ENCODE assay signal across 26 mouse cellular contexts in the genomic region with DNA sequence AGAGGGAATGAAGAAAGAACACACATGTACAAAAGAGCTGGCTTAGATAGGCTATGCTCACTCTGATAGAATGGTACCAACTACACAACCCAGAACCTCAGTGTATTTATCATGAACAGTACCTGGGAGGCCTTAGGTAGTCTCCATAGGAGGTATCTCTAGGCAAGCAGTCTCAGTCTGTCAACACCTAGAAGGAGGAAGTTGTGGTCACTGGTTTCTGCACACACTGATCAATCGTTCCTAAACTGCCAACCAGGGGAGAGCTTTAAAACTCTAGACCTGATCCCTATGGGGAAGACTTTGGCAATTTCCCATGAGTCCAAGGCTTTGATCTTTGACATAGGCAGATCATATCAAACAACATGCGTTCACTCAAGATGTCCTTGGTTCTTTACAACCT. TPM values are rescaled to one million over a fixed set of nuclear protein-coding genes. Genes with fewer than 3 reads are reported as not detected.
A peak's percentile ranks its signal among the peaks of the same experiment; 100 is the strongest.
DNase-seq lines count a peak whose midpoint lies in the region; ATAC-seq and TF ChIP-seq lines count a peak whose summit lies in the region.
"Had no signal": no experiment of that assay in that cellular context is flagged by ENCODE, and none has a peak within 500 bp of the region (broad histone marks: within the 10 kb centered on the region; RNA-seq: fewer than 3 reads in every experiment).

No protein-coding gene starts in this region.

- TF ChIP-seq CTCF in heart, adult 2 months (IDR thresholded peaks at IDR 0.05): no peak
- no peak for TF ChIP-seq CTCF in CH12.LX (conservative IDR thresholded peaks at IDR 0.05 in 1 of 2, IDR thresholded peaks at IDR 0.05 in 1 of 2; ENCODE audit: low read depth in 2 of 2, low read length in 2 of 2)

- TF ChIP-seq RAD21 in CH12.LX (IDR thresholded peaks at IDR 0.05; ENCODE audit: low read depth, low read length): no peak

- no peak overlapping the region for H3K27ac ChIP-seq in heart, adult 2 months
- no peak overlapping the region for H3K27ac ChIP-seq in CH12.LX (ENCODE audit: insufficient read depth, low read depth)
- H3K27ac ChIP-seq in limb, embryonic 13.5 days: peak overlapping the region; percentile 63; the same call in 1 of the 2 replicates
- H3K27ac ChIP-seq: embryonic facial prominence, embryonic 13.5 days; forebrain, embryonic 13.5 days; gastrocnemius, adult 2 months; heart, embryonic 15.5 days; hindbrain, embryonic 10.5 days; hindbrain, embryonic 14.5 days had no signal

- H3K79me2 ChIP-seq in heart, adult 2 months (replicated peaks; ENCODE audit: control insufficient read depth, insufficient read depth, low read length): no peaks in the 10 kb centered on the region; the same call in 1 of the 2 replicates
- no peaks in the 10 kb centered on the region for H3K79me2 ChIP-seq in CH12.LX (replicated peaks; ENCODE audit: control insufficient read depth, extremely low read depth, insufficient read depth, poor library complexity, severe bottlenecking)

- H3K36me3 ChIP-seq in heart, adult 2 months (ENCODE audit: control insufficient read depth, insufficient read depth, low read length): peaks cover 12% of the 10 kb centered on the region
- H3K36me3 ChIP-seq in CH12.LX (replicated peaks in 1 of 2; ENCODE audit: control insufficient read depth in 1 of 2, insufficient read depth in 1 of 2, low read length in 1 of 2): no peaks in the 10 kb centered on the region
- no peaks in the 10 kb centered on the region for H3K36me3 ChIP-seq in limb, embryonic 13.5 days
- H3K36me3 ChIP-seq: embryonic facial prominence, embryonic 13.5 days; heart, embryonic 15.5 days; hindbrain, embryonic 10.5 days had no signal

- in situ Hi-C loops in CH12.LX (cut with MboI; ENCODE audit: low pct_ligation_motif_present, low pct_unique_long_range_greater_than_20kb, low sequenced_read_pairs): loop anchor here (25.0 kb wide), 1 partner anchor 213 kb away; no protein-coding TSS in a partner anchor

- ATAC-seq in limb, embryonic 13.5 days (ENCODE audit: low FRiP score, low read depth): peak; percentile 13; the same call in 1 of the 2 replicates
- peak; percentile 13; the same call in 1 of the 2 replicates for ATAC-seq in monocyte, adult 5-6 weeks (replicated peaks; ENCODE audit: insufficient number of reproducible peaks, low FRiP score, low TSS enrichment, poor library complexity, severe bottlenecking)
- ATAC-seq: CD4-positive, CD25-positive, alpha-beta regulatory T cell, adult 4 months; forebrain, embryonic 13.5 days; forebrain, postnatal 0 days had no signal

- intact Hi-C loops in heart, adult 2 months (cut with DNase I): no loop called here

- H3K9me3 ChIP-seq in CH12.LX (replicated peaks; ENCODE audit: low read length): no peaks in the 10 kb centered on the region
- no peaks in the 10 kb centered on the region for H3K9me3 ChIP-seq in limb, embryonic 13.5 days
- H3K9me3 ChIP-seq: embryonic facial prominence, embryonic 13.5 days; forebrain, embryonic 13.5 days; heart, embryonic 15.5 days; hindbrain, embryonic 10.5 days had no signal

- TF ChIP-seq POLR2A in heart, adult 2 months (IDR thresholded peaks at IDR 0.05; ENCODE audit: insufficient read depth, low read depth, low read length): no peak
- TF ChIP-seq POLR2A in CH12.LX (IDR thresholded peaks at IDR 0.05; ENCODE audit: low read depth, low read length): no peak

- H3K4me3 ChIP-seq in heart, adult 2 months: no peak overlapping the region
- no peak overlapping the region for H3K4me3 ChIP-seq in CH12.LX (replicated peaks in 1 of 3; ENCODE audit: low read depth in 2 of 3, low read length in 2 of 3, poor library complexity in 1 of 3)
- no peak overlapping the region for H3K4me3 ChIP-seq in limb, embryonic 13.5 days
- H3K4me3 ChIP-seq: embryonic facial prominence, embryonic 13.5 days; forebrain, embryonic 13.5 days; gastrocnemius, adult 2 months; heart, embryonic 15.5 days; hindbrain, embryonic 10.5 days had no signal

- H3K4me1 ChIP-seq in heart, adult 2 months (ENCODE audit: control insufficient read depth, insufficient read depth, low read length): peaks cover 9% of the 10 kb centered on the region
- peaks cover 0 to 9% of the 10 kb centered on the region in 2 experiments; a peak in 2 of 4 replicates for H3K4me1 ChIP-seq in CH12.LX (ENCODE audit: control insufficient read depth in 1 of 2, insufficient read depth in 2 of 2)
- peaks cover 40% of the 10 kb centered on the region for H3K4me1 ChIP-seq in limb, embryonic 13.5 days
- H3K4me1 ChIP-seq: embryonic facial prominence, embryonic 13.5 days; forebrain, embryonic 13.5 days; heart, embryonic 15.5 days; hindbrain, embryonic 10.5 days had no signal

- no peaks in the 10 kb centered on the region for H3K27me3 ChIP-seq in heart, adult 2 months (ENCODE audit: control insufficient read depth, insufficient read depth, low read length)
- H3K27me3 ChIP-seq in CH12.LX (replicated peaks): no peaks in the 10 kb centered on the region
- no peaks in the 10 kb centered on the region for H3K27me3 ChIP-seq in limb, embryonic 13.5 days
- H3K27me3 ChIP-seq: embryonic facial prominence, embryonic 13.5 days; forebrain, embryonic 13.5 days; heart, embryonic 15.5 days had no signal

- dilution Hi-C loops in CH12.LX (cut with MboI; ENCODE audit: extremely low pct_ligation_motif_present, extremely low pct_unique_long_range_greater_than_20kb, low sequenced_read_pairs): no loop called here

- TF ChIP-seq EP300 in heart, adult 2 months (IDR thresholded peaks at IDR 0.05; ENCODE audit: insufficient read depth, low read depth, low read length): no peak
- TF ChIP-seq EP300 in CH12.LX (IDR thresholded peaks at IDR 0.05; ENCODE audit: low read length): no peak

- 54% methylated on average over 2 of the region's 2 CpGs for WGBS in heart, adult 2 months
- WGBS in limb, embryonic 13.5 days: 60% methylated on average over 2 of the region's 2 CpGs

- H3K9ac ChIP-seq in heart, adult 2 months (ENCODE audit: low read depth, low read length): no peak overlapping the region
- no peak overlapping the region for H3K9ac ChIP-seq in CH12.LX (ENCODE audit: insufficient read depth, low read depth)
- H3K9ac ChIP-seq in limb, embryonic 13.5 days: no peak overlapping the region
- H3K9ac ChIP-seq: embryonic facial prominence, embryonic 13.5 days; forebrain, embryonic 13.5 days; forebrain, postnatal 0 days; heart, embryonic 15.5 days; hindbrain, embryonic 14.5 days had no signal

- peak; percentile 14 for DNase-seq in heart, adult 11 months
- no peak for DNase-seq in heart, adult 2 months
- peak; percentile 10 for DNase-seq in CH12.LX (ENCODE audit: extremely low read depth)
- no peak for DNase-seq in left cerebral cortex, adult 9 months (ENCODE audit: low spot score in 2 of 2)
- DNase-seq in retina, embryonic 14.5 days (ENCODE audit: low spot score): no peak
- no peak for DNase-seq in thymus, postnatal 36 days
- DNase-seq: adrenal gland, postnatal 10 days; B cell, adult 2 months; cerebellum, adult 11-12 months; cerebellum, adult 9-10 months; cerebellum, postnatal 25 days; forebrain, postnatal 0 days; gastrocnemius, adult 2 months; gastrocnemius, postnatal 25 days; heart, adult 18-20 months; heart, postnatal 14 days had no signal

- no peak overlapping the region for H3K4me2 ChIP-seq in CH12.LX (ENCODE audit: insufficient read depth, low read depth, poor library complexity, severe bottlenecking)
- H3K4me2 ChIP-seq in limb, embryonic 13.5 days (replicated peaks): no peak overlapping the region
- H3K4me2 ChIP-seq: embryonic facial prominence, embryonic 13.5 days; forebrain, embryonic 13.5 days; heart, embryonic 11.5 days; heart, embryonic 15.5 days; hindbrain, embryonic 14.5 days had no signal

TF ChIP-seq in CH12.LX, 34 proteins besides CTCF, POLR2A, EP300 and RAD21:
- no peak for TF ChIP-seq SIN3A (IDR thresholded peaks at IDR 0.05; ENCODE audit: low read length)
- no peak for TF ChIP-seq ZNF384 (IDR thresholded peaks at IDR 0.05; ENCODE audit: low read depth, low read length)
- no peak for TF ChIP-seq CHD1 (IDR thresholded peaks at IDR 0.05; ENCODE audit: low read depth, low read length)
- no peak for TF ChIP-seq GABPA (IDR thresholded peaks at IDR 0.05; ENCODE audit: insufficient replicate concordance, low read depth, low read length)
- TF ChIP-seq TCF12 (IDR thresholded peaks at IDR 0.05; ENCODE audit: low read depth, low read length): no peak
- TF ChIP-seq NRF1 (IDR thresholded peaks at IDR 0.05; ENCODE audit: low read depth, low read length): no peak
- no peak for TF ChIP-seq E2F4 (IDR thresholded peaks at IDR 0.05; ENCODE audit: insufficient replicate concordance, low read depth, low read length)
- no peak for TF ChIP-seq USF2 (conservative IDR thresholded peaks at IDR 0.05; ENCODE audit: low read depth, low read length)
- no peak for TF ChIP-seq ETS1 (conservative IDR thresholded peaks at IDR 0.05; ENCODE audit: low read depth, low read length)
- no peak for TF ChIP-seq HCFC1 (IDR thresholded peaks at IDR 0.05; ENCODE audit: low read depth, low read length)
- no peak for TF ChIP-seq USF1 (IDR thresholded peaks at IDR 0.05; ENCODE audit: low read depth, low read length)
- TF ChIP-seq NELFE (IDR thresholded peaks at IDR 0.05; ENCODE audit: low read depth, low read length): no peak
- TF ChIP-seq POLR2AphosphoS2 (IDR thresholded peaks at IDR 0.05; ENCODE audit: low read depth, low read length): no peak
- no peak for TF ChIP-seq ZKSCAN1 (IDR thresholded peaks at IDR 0.05; ENCODE audit: borderline replicate concordance, low read depth, low read length)
TF ChIP-seq in CH12.LX: peak in this region for 0.

RNA-seq across cellular contexts. Expression of a gene that starts 44.7 kb away (rescaled TPM):
- total RNA-seq in heart, adult 2 months (2021): 1 to 10 TPM; 1.1 to 2.0 TPM
- polyA plus RNA-seq in heart, adult 2 months (2012; rRNA removed): 1.4 and 2.4 TPM in 2 replicates
- not detected in 2 replicates for total RNA-seq in CH12.LX (2012; rRNA removed)
- not detected in 2 replicates for total RNA-seq in CH12.LX (2014; rRNA removed)
- polyA plus RNA-seq in CH12.LX (2012; ENCODE audit: insufficient read length, low read depth): not detected in 2 replicates
- polyA plus RNA-seq in limb, embryonic 13.5 days (2015; fragmentation: Nextera tagmentation; extraction: Ambion mirVana): 2.0 and 2.5 TPM in 2 replicates
- total RNA-seq in monocyte, adult 5-6 weeks (2017): 5.5 to 10.3 TPM (median 8.7 TPM) in 3 replicates
- total RNA-seq: MEL had no signal
- polyA plus RNA-seq: CD4-positive, CD25-positive, alpha-beta regulatory T cell, adult 4 months had no signal

RNA-seq across cellular contexts. Expression of a gene that starts 57.5 kb away (rescaled TPM):
- total RNA-seq in heart, adult 2 months (2021): 10 to 100 TPM; 41.7 to 47.8 TPM
- polyA plus RNA-seq in heart, adult 2 months (2012; rRNA removed): 38.9 and 65.0 TPM in 2 replicates
- not detected in 2 replicates for total RNA-seq in CH12.LX (2012; rRNA removed)
- not detected in 2 replicates for total RNA-seq in CH12.LX (2014; rRNA removed)
- not detected in 2 replicates for polyA plus RNA-seq in CH12.LX (2012; ENCODE audit: insufficient read length, low read depth)
- 12.0 and 13.4 TPM in 2 replicates for polyA plus RNA-seq in limb, embryonic 13.5 days (2015; fragmentation: Nextera tagmentation; extraction: Ambion mirVana)
- total RNA-seq in monocyte, adult 5-6 weeks (2017): 64.1 to 101 TPM (median 81.2 TPM) in 3 replicates
- total RNA-seq: MEL had no signal

Comparison
In these comparisons a context has a peak if more than half of its experiments do, and no peak if none do; other contexts are left out.
1. DNase-seq: peak in heart, adult 11 months (single experiment) and CH12.LX (single experiment); none in heart, adult 2 months (0 of 2), left cerebral cortex, adult 9 months (0 of 2), retina, embryonic 14.5 days (single experiment) and thymus, postnatal 36 days (0 of 2).
2. RNA of a gene that starts 57.5 kb away (total RNA-seq): 64.1 to 101 TPM in monocyte, adult 5-6 weeks and 41.7 to 47.8 TPM in heart, adult 2 months; not detected in CH12.LX; every median in the first group is over 10 times any median in the second.